Mouse (Mus musculus): ENCODE measurements around the gene Pam16. TPM values are rescaled to one million over a fixed set of nuclear protein-coding genes. Genes with fewer than 3 reads are reported as not detected.
"Not testable (repeated sequence)": the region's sequence is repeated elsewhere in the genome, so short reads cannot be mapped to it uniquely, and the experiment has no call there.

Pam16 gene
- polyA plus RNA-seq, 1 experiment from 2014 or later: 134 TPM

DNA sequence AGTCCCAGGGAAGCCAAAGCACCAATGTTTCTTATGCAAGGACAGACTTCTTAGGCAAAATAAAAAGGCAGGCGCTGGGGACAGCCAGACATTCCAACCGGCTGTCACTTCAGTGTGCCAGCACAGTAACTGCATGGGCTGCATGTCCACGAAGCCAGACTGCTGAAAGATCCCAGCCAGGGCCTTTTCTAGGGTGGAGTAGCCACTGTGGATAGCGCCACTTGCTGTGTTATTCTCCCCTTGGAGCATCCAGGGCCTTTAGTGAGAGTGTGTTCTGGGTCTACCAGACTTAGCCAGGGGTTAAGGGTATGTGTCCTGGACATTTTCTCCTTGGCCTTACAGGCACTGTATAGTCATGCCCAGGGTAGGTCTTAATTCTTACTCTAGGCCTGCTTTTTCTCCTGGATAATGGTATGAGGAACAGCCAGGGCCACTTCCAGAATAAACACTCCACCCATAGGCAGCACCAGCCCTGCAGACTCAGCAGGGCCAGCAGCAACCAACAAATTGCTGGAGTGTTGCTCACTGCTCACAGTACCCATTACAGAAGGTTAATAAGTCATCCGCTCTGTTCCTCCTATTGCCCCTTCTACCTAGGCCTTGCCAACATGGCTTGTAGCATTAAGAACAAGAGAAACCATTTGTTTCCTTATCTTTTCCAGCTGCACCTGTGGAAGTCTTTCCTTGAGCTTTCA lies 37.1 kb downstream of the Pam16 start:
- 48% methylated on average over 5 of the region's 5 CpGs for WGBS (ENCODE audit: insufficient replicate concordance)
- Histone ChIP-seq H3K4me1 (ENCODE audit: control insufficient read depth, insufficient read depth, low read length) (peaks cover 26% of the 10 kb centered on the region), H3K27ac (ENCODE audit: low read depth, low read length) (peak overlapping the region; percentile 95), H3K36me3 (ENCODE audit: control insufficient read depth, insufficient read depth, low read length) (peaks cover 5% of the 10 kb centered on the region), H3K9ac (ENCODE audit: low read depth, low read length) (peak overlapping the region; percentile 74), H3K9me3 (replicated peaks; ENCODE audit: control insufficient read depth, low read length) (no peaks in the 10 kb centered on the region), H3K4me2 (no peak overlapping the region; the same call in 1 of the 2 replicates), H3K27me3 (ENCODE audit: control insufficient read depth, insufficient read depth, low read length) (no peaks in the 10 kb centered on the region), H3K4me3 (ENCODE audit: low read depth, low read length) (no peak overlapping the region)
- no peak for ATAC-seq (replicated peaks; ENCODE audit: insufficient number of reproducible peaks, low FRiP score, low TSS enrichment)

DNA sequence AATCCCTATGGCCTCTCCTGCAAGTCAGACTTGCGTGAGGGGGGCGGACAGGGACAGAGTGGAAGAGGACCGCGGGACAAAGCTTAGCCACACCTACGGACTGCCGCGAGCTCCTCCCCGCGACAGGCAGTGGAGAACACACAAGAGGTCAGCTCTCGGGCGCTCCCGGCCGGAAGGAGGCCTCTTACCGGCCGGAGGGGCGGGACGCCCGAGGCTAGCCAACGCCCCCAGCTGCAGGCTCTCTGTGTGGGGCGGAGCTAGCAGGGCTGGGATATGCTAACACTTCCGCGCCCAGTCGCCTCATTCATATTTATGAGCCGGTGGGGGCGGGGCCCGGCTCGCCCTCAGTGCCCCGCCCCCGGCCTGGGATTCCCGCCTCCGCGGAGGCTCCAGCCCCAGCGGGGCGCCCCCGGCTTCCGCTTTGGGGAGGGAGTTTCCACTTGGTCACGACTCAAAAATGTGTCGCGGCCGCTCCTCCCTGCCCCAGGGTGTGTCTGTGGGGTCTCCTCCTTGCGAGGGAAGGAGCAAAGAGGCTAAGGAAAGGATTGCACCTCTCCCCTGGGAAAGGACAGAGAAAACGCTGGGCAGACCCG lies 38.2 kb downstream of the Pam16 start:
- Histone ChIP-seq H3K4me1 (ENCODE audit: control insufficient read depth, insufficient read depth, low read length) (peaks cover 20% of the 10 kb centered on the region), H3K4me3 (ENCODE audit: low read depth, low read length) (peak overlapping the region; percentile 43), H3K4me2 (peak overlapping the region; percentile 66), H3K36me3 (ENCODE audit: control insufficient read depth, insufficient read depth, low read length) (peaks cover 5% of the 10 kb centered on the region), H3K27ac (ENCODE audit: low read depth, low read length) (peak overlapping the region; percentile 95), H3K27me3 (ENCODE audit: control insufficient read depth, insufficient read depth, low read length) (no peaks in the 10 kb centered on the region), H3K9me3 (replicated peaks; ENCODE audit: control insufficient read depth, low read length) (no peaks in the 10 kb centered on the region), H3K9ac (ENCODE audit: low read depth, low read length) (peak overlapping the region; percentile 74)
- under 1% methylated on average over 41 of the region's 43 CpGs for WGBS (ENCODE audit: insufficient replicate concordance)
- peak; percentile 99 for ATAC-seq (replicated peaks; ENCODE audit: insufficient number of reproducible peaks, low FRiP score, low TSS enrichment)

DNA sequence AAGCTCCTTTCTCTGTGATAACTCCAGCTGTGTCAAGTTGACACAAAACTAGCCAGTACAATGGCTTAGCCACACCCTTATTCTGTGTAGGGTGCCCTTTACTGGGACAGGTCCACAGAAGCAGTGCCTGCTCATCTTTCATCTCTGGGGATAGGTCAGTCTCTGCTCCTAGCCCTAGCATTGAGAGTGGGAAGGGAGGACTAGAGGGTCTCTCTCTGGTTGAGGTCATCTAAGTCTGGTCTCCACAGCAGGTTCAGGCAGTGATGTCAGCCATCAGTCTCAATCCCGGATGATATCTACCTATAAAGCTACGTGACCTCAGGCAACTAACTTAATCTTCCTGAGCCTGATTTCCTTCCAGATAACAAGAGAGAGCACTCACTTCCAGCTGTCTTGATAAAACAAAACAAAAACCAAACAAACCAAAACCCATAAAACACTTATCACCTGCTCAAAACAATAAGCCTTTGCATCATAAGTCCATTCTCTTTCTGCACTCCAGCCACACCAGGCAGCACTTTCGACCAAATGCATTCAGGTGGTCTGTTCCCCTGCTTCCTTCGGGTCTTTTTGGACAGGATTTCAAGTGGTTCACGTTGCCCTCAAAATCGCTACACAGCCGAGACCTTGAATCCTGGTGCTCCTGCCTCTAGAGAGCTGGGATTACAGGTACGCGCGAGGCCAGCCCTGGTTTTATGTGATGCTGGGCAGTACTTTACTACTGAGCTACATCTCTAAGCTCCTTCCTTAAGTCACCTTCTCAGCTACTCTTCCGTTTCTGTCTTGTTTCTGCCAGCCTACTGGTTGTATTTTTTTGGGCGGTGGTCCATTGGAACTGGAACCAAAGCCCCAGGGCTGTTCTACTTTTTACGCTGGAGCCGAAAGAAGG lies 38.9 kb downstream of the Pam16 start:
- Histone ChIP-seq H3K36me3 (ENCODE audit: control insufficient read depth, insufficient read depth, low read length) (peaks cover 5% of the 10 kb centered on the region), H3K4me3 (ENCODE audit: low read depth, low read length) (peak overlapping the region; percentile 43), H3K9me3 (replicated peaks; ENCODE audit: control insufficient read depth, low read length) (no peaks in the 10 kb centered on the region), H3K9ac (ENCODE audit: low read depth, low read length) (peak overlapping the region; percentile 72), H3K27me3 (ENCODE audit: control insufficient read depth, insufficient read depth, low read length) (no peaks in the 10 kb centered on the region), H3K4me2 (peak overlapping the region; percentile 66), H3K27ac (ENCODE audit: low read depth, low read length) (peak overlapping the region; percentile 95), H3K4me1 (ENCODE audit: control insufficient read depth, insufficient read depth, low read length) (peaks cover 20% of the 10 kb centered on the region)
- WGBS (ENCODE audit: insufficient replicate concordance): 8% methylated on average over 14 of the region's 14 CpGs
- peak; percentile 13; the same call in 1 of the 2 replicates for ATAC-seq (replicated peaks; ENCODE audit: insufficient number of reproducible peaks, low FRiP score, low TSS enrichment)

DNA sequence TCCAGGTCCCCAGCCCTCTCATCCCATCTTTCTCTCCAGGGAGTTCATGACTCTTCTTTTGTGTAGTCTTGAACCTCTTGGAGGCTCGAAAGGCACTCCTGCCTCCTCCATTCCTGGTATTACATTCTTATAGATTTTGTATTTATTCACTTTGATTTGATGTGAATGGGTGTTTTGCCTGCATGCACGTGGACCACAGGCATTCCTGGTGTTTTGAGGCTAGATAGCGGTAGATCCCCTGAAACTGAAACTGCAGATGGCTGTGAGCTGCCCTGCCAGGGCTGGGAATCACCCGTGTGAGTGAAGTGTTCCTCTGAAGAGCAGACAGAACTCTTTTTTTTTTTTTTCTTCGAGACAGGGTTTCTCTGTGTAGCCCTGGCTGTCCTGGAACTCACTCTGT lies 40.4 kb downstream of the Pam16 start:
- peaks cover 20% of the 10 kb centered on the region for H3K4me1 ChIP-seq (ENCODE audit: control insufficient read depth, insufficient read depth, low read length)
- no peak overlapping the region for H3K27ac ChIP-seq (ENCODE audit: low read depth, low read length)
- H3K36me3 ChIP-seq (ENCODE audit: control insufficient read depth, insufficient read depth, low read length): no peaks in the 10 kb centered on the region
- no peaks in the 10 kb centered on the region for H3K9me3 ChIP-seq (replicated peaks; ENCODE audit: control insufficient read depth, low read length)
- no peaks in the 10 kb centered on the region for H3K27me3 ChIP-seq (ENCODE audit: control insufficient read depth, insufficient read depth, low read length)
- no peak overlapping the region for H3K9ac ChIP-seq (ENCODE audit: low read depth, low read length)
- 78% methylated on average over 5 of the region's 5 CpGs for WGBS (ENCODE audit: insufficient replicate concordance)
- no peak overlapping the region for H3K4me2 ChIP-seq
- H3K4me3 ChIP-seq (ENCODE audit: low read depth, low read length): no peak overlapping the region
- ATAC-seq (replicated peaks; ENCODE audit: insufficient number of reproducible peaks, low FRiP score, low TSS enrichment): no peak

DNA sequence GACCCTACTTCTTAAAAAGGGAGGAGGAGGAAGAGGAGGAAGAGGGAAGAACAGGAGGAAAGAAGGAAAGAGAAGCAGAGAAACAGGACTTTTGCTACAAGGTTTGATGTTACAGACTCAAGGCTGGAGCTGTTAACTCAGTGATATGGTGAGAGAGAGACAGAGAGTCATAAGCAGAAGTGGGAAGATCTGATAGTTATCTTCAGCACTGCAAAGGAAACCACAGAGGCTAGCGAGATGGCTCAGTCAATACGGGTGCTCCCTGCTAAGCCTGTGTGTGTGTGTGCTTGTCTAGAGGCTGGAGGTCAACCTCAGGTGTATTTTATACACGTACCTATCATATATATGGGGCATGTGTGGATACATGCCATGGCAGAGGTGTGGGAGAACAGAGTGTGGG lies 41.0 kb downstream of the Pam16 start:
- 73% methylated on average over 3 of the region's 3 CpGs for WGBS (ENCODE audit: insufficient replicate concordance)
- Histone ChIP-seq H3K36me3 (ENCODE audit: control insufficient read depth, insufficient read depth, low read length) (no peaks in the 10 kb centered on the region), H3K9me3 (replicated peaks; ENCODE audit: control insufficient read depth, low read length) (no peaks in the 10 kb centered on the region), H3K4me2 (no peak overlapping the region), H3K4me3 (ENCODE audit: low read depth, low read length) (no peak overlapping the region), H3K27me3 (ENCODE audit: control insufficient read depth, insufficient read depth, low read length) (no peaks in the 10 kb centered on the region), H3K4me1 (ENCODE audit: control insufficient read depth, insufficient read depth, low read length) (peaks cover 23% of the 10 kb centered on the region), H3K27ac (ENCODE audit: low read depth, low read length) (no peak overlapping the region), H3K9ac (ENCODE audit: low read depth, low read length) (no peak overlapping the region)
- no peak for ATAC-seq (replicated peaks; ENCODE audit: insufficient number of reproducible peaks, low FRiP score, low TSS enrichment)

DNA sequence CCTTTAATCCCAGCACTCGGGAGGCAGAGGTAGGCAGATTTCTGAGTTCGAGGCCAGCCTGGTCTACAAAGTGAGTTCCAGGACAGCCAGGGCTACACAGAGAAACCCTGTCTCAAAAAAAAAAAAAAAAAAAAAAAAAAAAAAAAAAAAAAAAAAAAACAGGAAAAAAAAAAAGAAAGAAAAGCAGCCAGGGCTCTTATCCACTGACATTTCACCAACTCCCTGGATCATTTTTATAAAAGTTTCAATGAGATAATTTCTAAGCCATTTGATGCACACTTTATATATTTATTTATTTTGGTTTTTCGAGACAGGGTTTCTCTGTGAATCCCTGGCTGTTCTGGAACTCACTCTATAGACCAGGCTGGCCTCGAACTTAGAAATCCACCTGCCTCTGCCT lies 43.6 kb downstream of the Pam16 start:
- H3K27me3 ChIP-seq (ENCODE audit: control insufficient read depth, insufficient read depth, low read length); ATAC-seq (replicated peaks; ENCODE audit: insufficient number of reproducible peaks, low FRiP score, low TSS enrichment); H3K9me3 ChIP-seq (replicated peaks; ENCODE audit: control insufficient read depth, low read length); H3K9ac ChIP-seq (ENCODE audit: low read depth, low read length); H3K4me3 ChIP-seq (ENCODE audit: low read depth, low read length); H3K4me2 ChIP-seq; H3K27ac ChIP-seq (ENCODE audit: low read depth, low read length); H3K36me3 ChIP-seq (ENCODE audit: control insufficient read depth, insufficient read depth, low read length): not testable (repeated sequence)
- WGBS (ENCODE audit: insufficient replicate concordance): 73% methylated on average over 4 of the region's 4 CpGs
- H3K4me1 ChIP-seq (ENCODE audit: control insufficient read depth, insufficient read depth, low read length): peaks cover 11% of the 10 kb centered on the region; the same call in 1 of the 2 replicates

DNA sequence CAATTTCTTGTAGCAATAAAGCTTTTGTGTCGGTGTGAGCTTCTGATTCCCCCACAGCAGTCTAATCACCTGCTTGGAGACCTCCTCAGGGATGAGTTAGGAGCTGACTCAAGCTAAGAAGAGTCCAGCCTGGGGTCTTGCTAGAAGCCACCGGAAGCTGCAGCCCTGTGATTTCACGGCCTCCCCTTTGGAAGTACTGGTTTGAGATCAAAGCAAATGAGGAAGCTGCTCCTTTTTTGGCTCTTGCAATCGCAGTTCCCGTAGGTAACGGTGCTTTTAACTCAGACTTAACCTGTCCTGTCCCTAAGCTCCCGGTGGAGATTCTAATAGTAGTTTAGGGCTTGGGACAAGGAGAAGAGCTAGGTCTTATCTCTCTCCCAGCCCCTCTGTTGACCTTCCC lies 46.2 kb downstream of the Pam16 start:
- Histone ChIP-seq H3K9ac (ENCODE audit: low read depth, low read length) (no peak overlapping the region), H3K4me2 (no peak overlapping the region), H3K9me3 (replicated peaks; ENCODE audit: control insufficient read depth, low read length) (no peaks in the 10 kb centered on the region), H3K27me3 (ENCODE audit: control insufficient read depth, insufficient read depth, low read length) (no peaks in the 10 kb centered on the region), H3K4me1 (ENCODE audit: control insufficient read depth, insufficient read depth, low read length) (peaks cover 5% of the 10 kb centered on the region; the same call in 1 of the 2 replicates), H3K36me3 (ENCODE audit: control insufficient read depth, insufficient read depth, low read length) (no peaks in the 10 kb centered on the region), H3K27ac (ENCODE audit: low read depth, low read length) (no peak overlapping the region), H3K4me3 (ENCODE audit: low read depth, low read length) (no peak overlapping the region)
- WGBS (ENCODE audit: insufficient replicate concordance): 57% methylated on average over 7 of the region's 7 CpGs
- no peak for ATAC-seq (replicated peaks; ENCODE audit: insufficient number of reproducible peaks, low FRiP score, low TSS enrichment)

DNA sequence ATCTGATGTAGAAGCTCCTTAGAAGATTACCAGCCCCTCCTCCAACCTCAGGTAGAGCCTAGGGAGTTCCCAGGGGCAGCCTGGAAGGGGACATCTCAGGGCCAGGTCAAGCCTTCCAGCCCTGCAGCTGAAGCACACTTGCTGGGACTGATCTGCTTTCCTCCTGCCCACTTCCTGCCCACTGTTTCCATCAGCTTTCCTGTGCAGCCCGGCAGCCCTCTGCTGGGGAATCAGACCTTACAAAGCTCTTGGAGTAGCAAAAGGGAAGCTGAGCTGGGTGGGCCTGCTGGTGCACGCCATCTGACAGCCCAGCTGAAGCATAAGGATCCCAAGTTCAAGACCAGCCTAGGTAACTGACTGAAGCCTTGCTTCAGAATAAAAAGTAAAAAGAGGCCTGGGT lies 47.9 kb downstream of the Pam16 start:
- no peak overlapping the region for H3K27ac ChIP-seq (ENCODE audit: low read depth, low read length)
- H3K4me1 ChIP-seq (ENCODE audit: control insufficient read depth, insufficient read depth, low read length): peaks cover 5% of the 10 kb centered on the region; the same call in 1 of the 2 replicates
- H3K9ac ChIP-seq (ENCODE audit: low read depth, low read length): no peak overlapping the region
- no peaks in the 10 kb centered on the region for H3K27me3 ChIP-seq (ENCODE audit: control insufficient read depth, insufficient read depth, low read length)
- no peak for ATAC-seq (replicated peaks; ENCODE audit: insufficient number of reproducible peaks, low FRiP score, low TSS enrichment)
- no peaks in the 10 kb centered on the region for H3K36me3 ChIP-seq (ENCODE audit: control insufficient read depth, insufficient read depth, low read length)
- no peaks in the 10 kb centered on the region for H3K9me3 ChIP-seq (replicated peaks; ENCODE audit: control insufficient read depth, low read length)
- 35% methylated on average over 2 of the region's 2 CpGs for WGBS (ENCODE audit: insufficient replicate concordance)
- no peak overlapping the region for H3K4me3 ChIP-seq (ENCODE audit: low read depth, low read length)
- no peak overlapping the region for H3K4me2 ChIP-seq
